Mouse (Mus musculus) testis, adult 2 months (tissue): ENCODE measurements around the gene Cfap97d2.

Experiments used
- CTCF ChIP-seq: fragments of 200-500 bp; IDR thresholded peaks from 2 replicates; pipeline ENCODE4 v1.5.1; 2012; ENCODE audit warnings: low read depth, mild to moderate bottlenecking, inconsistent platforms, low read length, moderate library complexity; ENCODE audit not compliant: control insufficient read depth, insufficient read depth, insufficient replicate concordance
- POLR2A ChIP-seq: fragments of 200-500 bp; IDR thresholded peaks from 2 replicates; pipeline ENCODE4 v1.6.1; 2012; ENCODE audit warnings: low read depth, mild to moderate bottlenecking, inconsistent platforms, low read length, moderate library complexity; ENCODE audit not compliant: control insufficient read depth

DNA sequence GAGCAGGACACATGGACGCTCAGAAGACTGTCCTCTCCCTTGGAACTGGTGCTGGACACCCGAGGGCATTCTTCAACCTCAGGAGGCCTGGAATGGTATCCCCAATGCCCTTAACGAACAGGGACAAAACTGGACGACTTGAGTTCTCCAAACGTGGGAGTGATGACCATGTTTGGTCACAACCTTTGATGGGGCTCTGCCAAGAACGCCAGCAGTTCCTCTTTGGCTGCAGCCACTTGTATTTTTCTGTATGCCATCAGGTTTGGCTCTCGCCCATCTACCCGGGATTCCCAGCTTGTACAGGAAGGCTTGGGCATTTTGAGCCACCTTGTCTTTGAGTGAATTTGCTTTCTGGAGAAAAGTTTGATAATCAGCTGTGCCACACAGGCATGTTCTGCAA, 8.0 kb upstream of the Cfap97d2 start:
- TF ChIP-seq POLR2A (no peak), CTCF (no peak)
